Mouse (Mus musculus) erythroblast, embryonic 14.5 days (primary cell): ENCODE results near the gene Cdk18. TPM values are rescaled to one million over a fixed set of nuclear protein-coding genes. Genes with fewer than 3 reads are reported as not detected.

Source experiments
- H3K27me3 ChIP-seq: 2 replicates; pipeline ENCODE4 v1.6.1; 2012; ENCODE audit warnings: inconsistent platforms; ENCODE audit not compliant: control insufficient read depth
- H3K36me3 ChIP-seq: 2 replicates; pipeline ENCODE4 v1.6.1; 2012; ENCODE audit warnings: mild to moderate bottlenecking, inconsistent platforms; ENCODE audit not compliant: control insufficient read depth
- H3K4me1 ChIP-seq: 2 replicates; pipeline ENCODE4 v1.6.1; 2012; ENCODE audit warnings: inconsistent platforms; ENCODE audit not compliant: control insufficient read depth
- H3K4me3 ChIP-seq: replicated peaks from 2 replicates; pipeline ENCODE3; 2012; ENCODE audit warnings: moderate library complexity, mild to moderate bottlenecking, inconsistent platforms
- H3K9me3 ChIP-seq: 2 replicates; pipeline ENCODE4 v1.6.1; 2012; ENCODE audit warnings: low read length, inconsistent platforms, mixed read lengths; ENCODE audit not compliant: control insufficient read depth
- GATA1 ChIP-seq: IDR thresholded peaks from 2 replicates; pipeline ENCODE4 v1.6.1; 2012; ENCODE audit warnings: low read length, inconsistent platforms, mixed read lengths
- TAL1 ChIP-seq: IDR thresholded peaks from 3 replicates; pipeline ENCODE4 v1.6.1; 2012; ENCODE audit warnings: low read length, inconsistent platforms, mixed read lengths
- polyA plus RNA-seq: library from polyadenylated mRNA; stranded (reverse); fragments of >175 nt; gene quantifications from 2 replicates; pipeline ENCODE4 v1.2.3, GENCODE M21; 2012

Gene Cdk18
- polyA plus RNA-seq, 1 experiment: not detected

DNA sequence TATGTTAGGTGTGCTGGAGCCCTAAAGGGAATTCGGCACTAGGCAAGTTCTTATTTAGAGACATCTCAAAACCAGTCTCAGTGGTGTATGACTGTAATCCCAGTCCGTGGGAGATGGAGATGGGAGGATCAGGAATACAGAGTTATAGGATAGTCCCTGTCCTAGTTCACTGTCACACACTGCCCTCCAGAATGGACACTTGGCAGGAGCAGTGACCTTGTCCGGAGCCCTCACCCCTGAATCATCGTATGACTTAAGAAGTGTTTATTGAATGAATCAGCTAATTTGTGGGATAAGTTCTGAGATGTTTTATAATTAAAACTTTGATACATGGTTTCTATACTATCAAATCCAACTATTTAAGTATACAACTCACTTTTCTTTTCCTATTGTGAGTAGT is 76.4 kb downstream of the Cdk18 start:
- H3K4me3 ChIP-seq: no peak overlapping the region
- H3K9me3 ChIP-seq: no peaks in the 10 kb centered on the region
- no peak for TF ChIP-seq TAL1
- TF ChIP-seq GATA1: no peak
- peaks cover 37% of the 10 kb centered on the region for H3K27me3 ChIP-seq
- H3K4me1 ChIP-seq: peaks cover 4% of the 10 kb centered on the region
- H3K36me3 ChIP-seq: no peaks in the 10 kb centered on the region

Other genes starting within 250 kb of the Cdk18 start
- gene Nucks1, start 229.2 kb downstream of the Cdk18 start, polyA plus RNA-seq: 1.1 and 1.3 TPM in 2 replicates
- 0.02 and 0.03 TPM in 2 replicates for gene Slc45a3, start 176.7 kb downstream of the Cdk18 start, polyA plus RNA-seq
- 0.15 and 0.38 TPM in 2 replicates for gene Elk4, start 132.1 kb downstream of the Cdk18 start, polyA plus RNA-seq
- not detected in 2 replicates for gene Mfsd4a, start 71.6 kb downstream of the Cdk18 start, polyA plus RNA-seq
- gene Lemd1, start 51.7 kb upstream of the Cdk18 start, polyA plus RNA-seq: not detected in 2 replicates
- 0.01 TPM in 1 of 2 replicates, not detected in the other for gene AC124108.1, start 51.8 kb upstream of the Cdk18 start, polyA plus RNA-seq
- not detected in 2 replicates for gene Gm10188, start 90.1 kb upstream of the Cdk18 start, polyA plus RNA-seq
- not detected in 2 replicates for gene Klhdc8a, start 158.9 kb upstream of the Cdk18 start, polyA plus RNA-seq
- 0.02 TPM in 1 of 2 replicates, not detected in the other for gene Nuak2, start 176.4 kb upstream of the Cdk18 start, polyA plus RNA-seq